ENCODE assay signal across 23 mouse cellular contexts in the genomic region with DNA sequence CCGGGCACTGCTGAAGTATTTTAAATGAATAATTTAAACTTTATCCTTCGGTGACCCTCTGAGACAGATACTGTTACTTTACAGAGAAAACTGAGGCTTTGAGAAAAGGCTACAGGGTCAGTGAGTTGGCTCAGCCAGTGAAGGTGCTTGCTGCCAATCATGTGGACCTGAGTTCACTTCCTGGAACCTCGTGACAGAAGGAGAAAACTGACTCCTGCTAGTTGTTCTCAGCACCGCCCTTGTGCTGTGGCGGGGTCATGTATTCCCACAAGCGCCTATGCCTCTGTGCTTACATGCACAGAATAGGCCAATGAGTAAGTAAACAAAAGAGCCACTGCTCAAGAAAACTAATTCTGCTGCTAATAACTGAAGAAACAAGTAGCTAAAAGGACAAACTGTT. TPM values are rescaled to one million over a fixed set of nuclear protein-coding genes. Genes with fewer than 3 reads are reported as not detected.
DNase-seq lines count a peak whose midpoint lies in the region; ATAC-seq and TF ChIP-seq lines count a peak whose summit lies in the region.
"Had no signal": no experiment of that assay in that cellular context is flagged by ENCODE, and none has a peak within 500 bp of the region (broad histone marks: within the 10 kb centered on the region; RNA-seq: fewer than 3 reads in every experiment).

No protein-coding gene starts in this region.

- peak; percentile 17 for DNase-seq in heart, adult 11 months
- no peak for DNase-seq in heart, postnatal 14 days
- peak; percentile 58 for DNase-seq in kidney, adult 9 months
- DNase-seq in 416B (ENCODE audit: low read depth) = peak; percentile 4
- peak; percentile 54 for DNase-seq in stomach, postnatal 0 days (ENCODE audit: low spot score)
- DNase-seq in heart, adult 2 months = no peak
- DNase-seq: adrenal gland, adult 8-10 months; adrenal gland, postnatal 36 days; cerebellum, adult 2 months; cerebellum, postnatal 14 days; embryo, embryonic 11 days; gastrocnemius, postnatal 36 days; heart, adult 18-20 months had no signal

- H3K36me3 ChIP-seq in kidney, embryonic 14.5 days (ENCODE audit: control insufficient read depth, insufficient read depth, low read length) = no peaks in the 10 kb centered on the region
- H3K36me3 ChIP-seq in stomach, postnatal 0 days (ENCODE audit: control insufficient read depth, insufficient read depth, low read length) = no peaks in the 10 kb centered on the region
- no peaks in the 10 kb centered on the region for H3K36me3 ChIP-seq in heart, adult 2 months (ENCODE audit: control insufficient read depth, insufficient read depth, low read length)
- H3K36me3 ChIP-seq: embryonic facial prominence, embryonic 15.5 days; forebrain, embryonic 10.5 days; forebrain, embryonic 15.5 days; heart, embryonic 15.5 days; hindbrain, embryonic 10.5 days had no signal

- no peak overlapping the region for H3K27ac ChIP-seq in kidney, embryonic 14.5 days (ENCODE audit: low read depth, low read length)
- H3K27ac ChIP-seq in stomach, postnatal 0 days (replicated peaks) = no peak overlapping the region
- no peak overlapping the region for H3K27ac ChIP-seq in heart, adult 2 months
- H3K27ac ChIP-seq: embryonic facial prominence, embryonic 15.5 days; forebrain, embryonic 10.5 days; forebrain, embryonic 15.5 days; heart, embryonic 15.5 days; hindbrain, embryonic 10.5 days; hindbrain, embryonic 14.5 days had no signal

- no peak for TF ChIP-seq POLR2A in heart, adult 2 months (IDR thresholded peaks at IDR 0.05; ENCODE audit: insufficient read depth, low read depth, low read length)

- H3K9ac ChIP-seq in kidney, embryonic 14.5 days (ENCODE audit: low read depth, low read length) = no peak overlapping the region
- no peak overlapping the region for H3K9ac ChIP-seq in stomach, postnatal 0 days (ENCODE audit: low read length)
- no peak overlapping the region for H3K9ac ChIP-seq in heart, adult 2 months (ENCODE audit: low read depth, low read length)
- H3K9ac ChIP-seq: embryonic facial prominence, embryonic 15.5 days; forebrain, embryonic 15.5 days; heart, embryonic 15.5 days; hindbrain, embryonic 14.5 days had no signal

- no peak overlapping the region for H3K4me3 ChIP-seq in kidney, embryonic 14.5 days (ENCODE audit: low read length)
- no peak overlapping the region for H3K4me3 ChIP-seq in stomach, postnatal 0 days (ENCODE audit: low read depth, low read length)
- H3K4me3 ChIP-seq in heart, adult 2 months = no peak overlapping the region
- H3K4me3 ChIP-seq: embryonic facial prominence, embryonic 15.5 days; erythroblast, embryonic 14.5 days; forebrain, embryonic 10.5 days; forebrain, embryonic 15.5 days; heart, embryonic 15.5 days; hindbrain, embryonic 10.5 days had no signal

- no peak for ATAC-seq in kidney, embryonic 14.5 days (ENCODE audit: low FRiP score, low TSS enrichment)
- peak; percentile 68 for ATAC-seq in stomach, postnatal 0 days (ENCODE audit: low FRiP score, low TSS enrichment)
- ATAC-seq: forebrain, embryonic 15.5 days; Patski had no signal

- intact Hi-C loops in heart, postnatal 14 days (cut with DNase I) = no loop called here
- intact Hi-C loops in heart, adult 2 months (cut with DNase I) = loop anchor here (5.0 kb wide), 1 partner anchor 131 kb away; no protein-coding TSS in a partner anchor

- 61% methylated on average over 6 of the region's 6 CpGs for WGBS in kidney, embryonic 14.5 days
- 59% methylated on average over 6 of the region's 6 CpGs for WGBS in stomach, postnatal 0 days
- 79% methylated on average over 6 of the region's 6 CpGs for WGBS in heart, adult 2 months

- no peaks in the 10 kb centered on the region for H3K9me3 ChIP-seq in kidney, embryonic 14.5 days (ENCODE audit: control insufficient read depth, low read length)
- no peaks in the 10 kb centered on the region for H3K9me3 ChIP-seq in stomach, postnatal 0 days (ENCODE audit: control insufficient read depth, low read length)
- H3K9me3 ChIP-seq: embryonic facial prominence, embryonic 15.5 days; forebrain, embryonic 10.5 days; forebrain, embryonic 15.5 days; heart, embryonic 15.5 days; hindbrain, embryonic 10.5 days had no signal

- no peaks in the 10 kb centered on the region for H3K79me2 ChIP-seq in heart, adult 2 months (replicated peaks; ENCODE audit: control insufficient read depth, insufficient read depth, low read length)

- TF ChIP-seq EP300 in stomach, postnatal 0 days (optimal IDR thresholded peaks at IDR 0.05) = no peak
- no peak for TF ChIP-seq EP300 in heart, adult 2 months (IDR thresholded peaks at IDR 0.05; ENCODE audit: insufficient read depth, low read depth, low read length)

- H3K4me1 ChIP-seq in kidney, embryonic 14.5 days (ENCODE audit: control insufficient read depth, insufficient read depth, low read length) = no peaks in the 10 kb centered on the region
- H3K4me1 ChIP-seq in stomach, postnatal 0 days (replicated peaks; ENCODE audit: control insufficient read depth, insufficient read depth) = no peaks in the 10 kb centered on the region; the same call in 1 of the 2 replicates
- H3K4me1 ChIP-seq in heart, adult 2 months (ENCODE audit: control insufficient read depth, insufficient read depth, low read length) = no peaks in the 10 kb centered on the region
- H3K4me1 ChIP-seq: embryonic facial prominence, embryonic 15.5 days; forebrain, embryonic 15.5 days; heart, embryonic 15.5 days had no signal

- no peaks in the 10 kb centered on the region for H3K27me3 ChIP-seq in kidney, embryonic 14.5 days (ENCODE audit: control insufficient read depth, insufficient read depth, low read length)
- H3K27me3 ChIP-seq in stomach, postnatal 0 days (ENCODE audit: control insufficient read depth, insufficient read depth, low read length) = no peaks in the 10 kb centered on the region
- H3K27me3 ChIP-seq in heart, adult 2 months (ENCODE audit: control insufficient read depth, insufficient read depth, low read length) = no peaks in the 10 kb centered on the region
- H3K27me3 ChIP-seq: embryonic facial prominence, embryonic 15.5 days; forebrain, embryonic 15.5 days; heart, embryonic 15.5 days; Patski had no signal

- no peak overlapping the region for H3K4me2 ChIP-seq in kidney, embryonic 14.5 days (replicated peaks; ENCODE audit: low read depth, low read length)
- no peak overlapping the region for H3K4me2 ChIP-seq in stomach, postnatal 0 days (replicated peaks; ENCODE audit: low read depth)
- H3K4me2 ChIP-seq: embryonic facial prominence, embryonic 15.5 days; forebrain, embryonic 15.5 days; heart, embryonic 11.5 days; heart, embryonic 15.5 days; hindbrain, embryonic 14.5 days had no signal

- no peak for TF ChIP-seq CTCF in stomach, postnatal 0 days (IDR thresholded peaks at IDR 0.05; ENCODE audit: low read depth)
- no peak for TF ChIP-seq CTCF in heart, adult 2 months (IDR thresholded peaks at IDR 0.05)

RNA-seq across cellular contexts. Expression of gene Bhlhe40, which starts 17.4 kb away (rescaled TPM):
- 10 to 100 TPM; 48.8 to 62.5 TPM for total RNA-seq in heart, postnatal 14 days (2021)
- polyA plus RNA-seq in kidney, embryonic 14.5 days (2014; fragmentation: Nextera tagmentation; extraction: Ambion mirVana) = 6.9 and 8.1 TPM in 2 replicates
- 24.8 and 28.7 TPM in 2 replicates for polyA plus RNA-seq in stomach, postnatal 0 days (2015; fragmentation: Nextera tagmentation; extraction: Ambion mirVana)
- 10 to 100 TPM; 31.1 to 64.6 TPM for total RNA-seq in heart, adult 2 months (2021)
- 21.2 and 27.9 TPM in 2 replicates for polyA plus RNA-seq in heart, adult 2 months (2012; rRNA removed)

Comparison
In these comparisons a context has a peak if more than half of its experiments do, and no peak if none do; other contexts are left out.
1. DNase-seq: peak in heart, adult 11 months (single experiment), kidney, adult 9 months (single experiment), 416B (single experiment) and stomach, postnatal 0 days (single experiment); none in heart, postnatal 14 days (0 of 2) and heart, adult 2 months (0 of 2).